Mouse (Mus musculus) common myeloid progenitor, adult 5-6 weeks (primary cell): ENCODE measurements around the gene Dscaml1. TPM values are rescaled to one million over a fixed set of nuclear protein-coding genes. Genes with fewer than 3 reads are reported as not detected.

ENCODE experiments used
- ATAC-seq: replicated peaks from 2 replicates; pipeline ENCODE4 v1.8.0; 2016; ENCODE audit warnings: low read depth, mild to moderate bottlenecking, moderate TSS enrichment, inconsistent platforms; ENCODE audit not compliant: poor library complexity, severe bottlenecking
- total RNA-seq: library from RNA; stranded (forward); fragments of 200-1000, 187-1606 nt; gene quantifications from 2 replicates; pipeline ENCODE4 v1.2.3, GENCODE M21; 2017

Dscaml1 gene
- total RNA-seq, 1 experiment from 2014 or later: not detected

DNA sequence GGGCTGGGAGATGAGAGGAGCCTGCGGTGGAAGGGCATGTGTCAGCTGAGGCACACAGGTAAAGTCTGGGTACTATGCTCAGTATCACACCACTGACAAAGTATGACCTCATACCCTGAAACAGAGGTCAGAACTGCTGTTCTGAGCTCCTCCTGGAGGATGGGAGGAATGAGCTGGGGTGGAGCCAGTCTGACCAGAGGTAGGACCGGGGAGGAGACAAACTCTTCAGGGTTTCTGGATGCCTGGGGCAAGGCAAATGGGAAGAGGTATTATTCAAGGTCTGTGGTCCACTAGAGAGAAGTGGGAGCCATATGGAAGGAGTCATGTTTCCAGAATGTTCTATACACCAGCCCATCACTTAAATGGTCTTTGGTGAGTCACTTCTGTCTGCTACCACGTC is 15.3 kb upstream of the Dscaml1 start:
- no peak for ATAC-seq

DNA sequence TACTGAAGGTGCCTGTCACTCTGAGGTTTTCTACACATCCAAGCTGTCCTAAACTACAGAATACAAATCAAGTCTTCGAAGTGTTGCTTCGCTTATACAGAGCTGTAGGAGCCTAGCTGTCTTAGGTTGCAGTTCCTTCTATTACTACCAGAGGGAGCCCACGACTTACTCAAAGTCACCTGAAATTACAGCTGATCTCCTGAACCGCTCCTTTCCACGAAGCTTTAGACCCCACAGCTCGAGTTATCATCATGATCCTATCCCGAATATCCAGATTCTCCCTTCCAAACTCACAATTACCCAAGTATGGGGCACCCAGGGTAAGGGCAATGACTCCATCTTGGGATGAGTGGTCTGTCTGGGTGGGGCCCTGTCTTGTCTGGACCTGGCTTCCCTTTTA is 14.6 kb upstream of the Dscaml1 start:
- ATAC-seq: peak; percentile 53

DNA sequence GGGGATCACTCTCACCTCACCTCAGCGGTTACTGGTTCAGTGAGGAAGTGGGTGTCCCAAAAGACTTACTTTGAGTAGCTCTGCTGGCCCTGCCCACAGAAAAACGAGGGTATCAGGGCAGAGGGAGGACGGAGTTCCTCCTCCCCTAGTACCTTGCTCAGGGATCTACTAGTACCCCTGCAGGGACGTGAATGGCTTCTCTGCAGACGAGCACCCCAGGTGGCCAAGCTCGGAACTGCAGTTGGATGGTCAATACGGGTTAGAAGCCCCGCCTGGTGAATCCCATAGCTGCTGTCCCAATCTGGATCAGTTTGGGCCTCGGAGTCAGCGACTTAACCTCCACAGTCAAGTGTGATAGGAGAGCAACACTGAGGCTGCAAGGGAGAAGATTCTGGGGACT is 14.1 kb upstream of the Dscaml1 start:
- peak; percentile 73 for ATAC-seq

DNA sequence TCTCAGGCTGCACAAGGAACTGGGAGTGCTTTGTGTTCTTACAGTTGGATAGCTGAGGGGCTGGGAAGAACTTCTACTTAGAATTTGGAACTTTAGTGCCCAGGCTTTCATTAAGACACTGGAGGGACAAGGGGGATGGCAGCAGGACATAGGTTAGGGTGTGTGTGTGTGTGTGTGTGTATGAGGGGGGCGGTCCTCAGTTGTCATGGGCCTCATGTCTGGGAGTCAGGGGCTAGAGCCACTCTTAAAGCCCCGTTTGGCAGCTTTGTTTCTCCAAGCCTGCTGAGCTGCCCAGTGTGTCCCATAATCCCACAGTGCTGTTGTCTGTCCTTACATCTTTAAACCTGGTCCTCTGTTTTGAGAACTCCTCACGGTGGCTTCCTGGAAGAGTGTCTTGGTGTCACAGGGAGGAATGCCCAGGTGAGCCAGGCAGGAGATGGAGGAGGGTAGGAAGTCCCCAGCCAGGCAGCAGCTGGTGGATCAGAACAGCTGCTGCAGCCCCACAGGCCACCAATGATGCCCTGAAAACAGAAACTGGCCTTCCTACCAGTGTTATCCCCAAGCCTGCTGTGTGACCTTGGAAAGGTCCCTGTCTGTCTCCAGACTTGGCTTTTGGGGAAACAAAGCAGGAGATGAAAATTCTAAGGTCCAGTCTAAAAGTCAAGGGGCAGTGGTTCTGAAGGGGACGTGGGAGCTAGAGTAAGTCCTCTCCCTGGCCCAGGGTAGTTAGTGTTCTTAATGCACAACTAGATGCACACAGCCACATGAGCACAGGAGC is 13.5 kb upstream of the Dscaml1 start:
- no peak for ATAC-seq

DNA sequence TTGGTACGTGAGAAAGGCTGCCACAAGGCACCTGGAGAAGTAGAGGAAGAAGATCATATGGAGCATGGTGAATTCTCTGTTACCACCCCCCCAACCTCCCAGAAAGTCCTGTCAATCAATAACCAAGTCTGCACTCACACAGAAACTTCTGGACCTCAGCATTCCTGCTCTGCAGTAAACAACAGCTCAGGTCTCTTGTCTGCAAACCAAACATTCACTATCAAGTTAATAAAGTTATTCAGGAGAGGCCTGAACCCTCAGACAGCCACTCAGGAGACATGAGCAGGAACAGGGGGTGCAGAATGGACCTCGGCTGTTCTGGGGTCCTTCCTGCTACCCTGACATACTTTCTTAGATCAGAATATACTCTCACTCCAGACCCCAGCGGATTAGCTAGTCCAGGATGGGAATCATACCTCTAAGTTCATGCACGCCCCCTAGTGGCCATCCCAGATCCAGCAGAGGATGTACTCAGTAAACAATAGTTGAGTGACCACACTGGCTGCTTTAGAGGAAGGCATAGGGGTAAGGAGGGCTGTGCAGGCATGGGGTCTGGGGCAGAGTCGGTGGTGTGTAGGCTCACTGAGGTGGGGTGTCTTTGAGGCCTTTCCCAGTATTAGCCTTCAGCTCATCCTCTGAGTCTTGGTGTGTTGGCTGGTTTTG is 12.8 kb upstream of the Dscaml1 start:
- ATAC-seq: no peak

DNA sequence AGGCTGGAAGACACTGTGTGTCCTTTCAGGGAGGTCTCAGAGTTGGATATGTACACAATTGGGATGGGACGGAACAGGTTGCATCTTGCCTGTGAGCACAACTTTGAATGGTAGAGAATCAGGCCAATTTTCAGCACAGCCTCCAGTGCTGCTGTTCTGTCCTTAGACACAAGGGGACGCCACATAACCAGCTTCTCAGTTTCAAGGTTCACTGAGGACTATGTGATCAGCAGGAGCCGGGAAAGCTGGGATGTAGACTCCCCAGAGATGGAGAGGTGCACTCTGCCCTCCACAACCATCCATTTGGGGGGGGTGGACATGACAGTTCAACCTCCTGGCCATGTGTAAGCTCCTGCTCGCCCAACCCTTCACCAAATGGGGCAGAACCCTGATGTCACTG is 10.5 kb upstream of the Dscaml1 start:
- ATAC-seq: no peak

DNA sequence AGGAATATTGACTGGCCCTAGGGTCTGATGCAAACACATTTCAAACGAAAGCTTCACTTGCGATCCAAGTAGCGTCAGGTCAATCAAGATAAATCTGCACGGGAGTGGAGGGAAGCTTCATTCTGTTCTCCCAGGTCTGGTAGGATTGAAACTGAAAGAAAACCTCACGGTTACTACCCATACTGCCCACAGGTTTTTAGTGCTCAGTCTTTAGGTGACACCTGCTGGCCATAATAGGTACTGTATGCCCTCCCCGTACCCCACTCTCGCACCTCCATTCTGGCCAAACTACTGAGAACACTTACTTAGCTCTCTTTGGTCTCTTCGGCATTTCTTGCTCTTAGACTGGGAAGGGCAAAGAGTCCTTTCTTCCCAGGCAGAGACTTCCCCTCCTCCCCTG is 9.2 kb upstream of the Dscaml1 start:
- peak; percentile 87 for ATAC-seq

DNA sequence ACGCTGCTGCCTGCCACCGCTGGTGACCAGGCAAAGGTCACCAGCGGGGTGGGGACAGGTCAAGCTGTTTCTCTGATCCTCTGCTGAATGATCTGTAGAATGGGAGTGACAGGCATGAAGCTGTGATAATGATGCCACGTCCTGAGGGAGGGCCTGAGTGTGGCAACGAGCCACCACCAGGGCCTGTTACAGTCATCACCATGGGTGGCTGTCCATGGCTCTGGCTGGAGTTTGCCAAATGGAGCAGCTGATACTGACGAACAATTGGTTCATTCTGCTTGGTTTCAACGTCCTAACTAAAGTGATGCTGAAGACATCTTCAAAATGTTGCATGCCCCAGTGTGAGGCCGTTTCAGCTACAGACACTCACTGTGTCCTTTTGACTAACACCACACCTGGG is 8.2 kb upstream of the Dscaml1 start:
- ATAC-seq: no peak

DNA sequence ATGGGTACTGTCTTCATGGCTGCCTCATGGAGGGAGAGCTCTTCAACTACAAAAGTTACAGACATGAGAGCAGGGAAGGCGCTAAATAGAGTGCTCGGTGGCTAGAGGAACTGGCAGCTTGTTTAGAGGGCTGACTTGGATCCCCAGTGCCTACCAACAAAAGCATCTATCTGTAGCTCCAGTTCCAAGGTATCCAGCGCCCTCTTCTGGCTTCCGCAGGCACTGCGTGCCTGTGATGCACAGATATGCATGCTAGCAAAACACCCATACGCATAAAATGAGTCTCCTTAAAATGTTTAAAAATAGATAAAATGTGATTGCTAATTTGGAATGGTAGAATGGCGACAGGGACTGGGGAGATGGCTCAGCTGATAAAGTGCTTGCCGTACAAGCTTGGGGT is 5.2 kb upstream of the Dscaml1 start:
- ATAC-seq: no peak

DNA sequence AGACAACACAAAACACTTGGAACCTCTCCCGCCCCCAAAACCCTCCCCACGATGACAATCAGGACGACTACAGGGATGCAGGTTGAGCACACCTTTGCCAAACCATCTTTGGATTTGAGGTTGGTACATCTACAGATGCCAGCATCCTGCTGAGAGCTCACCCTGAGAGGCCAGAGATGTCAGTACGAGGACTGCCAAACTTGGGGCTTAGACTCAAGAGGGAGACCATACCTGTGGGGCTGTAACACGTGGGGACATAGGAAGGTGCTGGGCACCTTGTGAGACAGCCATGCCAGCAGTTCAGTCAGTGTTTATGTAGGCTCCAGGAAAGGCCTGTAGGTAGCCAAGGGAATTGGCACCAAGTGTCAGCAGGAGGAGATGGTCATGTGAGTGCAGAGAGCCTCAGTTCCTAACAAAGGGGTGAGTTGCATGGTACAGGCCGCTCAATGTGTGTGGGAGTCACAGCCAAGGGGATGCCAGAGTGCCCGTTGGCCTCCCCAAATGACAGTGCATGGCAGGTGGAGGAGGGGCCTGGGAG is 3.6 kb upstream of the Dscaml1 start:
- no peak for ATAC-seq

DNA sequence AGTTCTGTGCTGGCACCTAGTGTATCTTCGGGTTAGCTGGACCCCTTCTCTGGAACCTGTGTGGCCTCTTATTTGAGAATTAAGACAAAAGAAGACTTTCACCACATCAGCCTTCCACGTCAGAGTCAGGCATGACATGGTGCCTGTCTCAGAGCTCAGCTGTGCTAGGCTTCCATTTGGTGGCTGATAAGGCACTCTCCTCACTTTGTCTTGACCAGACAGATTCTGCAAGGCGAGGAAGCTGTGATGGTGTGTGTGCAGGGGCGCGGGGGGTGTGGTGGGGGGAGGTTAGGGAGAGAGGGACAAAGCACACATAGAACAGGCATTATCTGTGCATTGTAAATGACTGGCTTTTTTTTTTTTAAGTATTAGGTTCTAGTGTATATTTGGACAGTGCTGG is 3.0 kb downstream of the Dscaml1 start:
- ATAC-seq: peak; percentile 73

DNA sequence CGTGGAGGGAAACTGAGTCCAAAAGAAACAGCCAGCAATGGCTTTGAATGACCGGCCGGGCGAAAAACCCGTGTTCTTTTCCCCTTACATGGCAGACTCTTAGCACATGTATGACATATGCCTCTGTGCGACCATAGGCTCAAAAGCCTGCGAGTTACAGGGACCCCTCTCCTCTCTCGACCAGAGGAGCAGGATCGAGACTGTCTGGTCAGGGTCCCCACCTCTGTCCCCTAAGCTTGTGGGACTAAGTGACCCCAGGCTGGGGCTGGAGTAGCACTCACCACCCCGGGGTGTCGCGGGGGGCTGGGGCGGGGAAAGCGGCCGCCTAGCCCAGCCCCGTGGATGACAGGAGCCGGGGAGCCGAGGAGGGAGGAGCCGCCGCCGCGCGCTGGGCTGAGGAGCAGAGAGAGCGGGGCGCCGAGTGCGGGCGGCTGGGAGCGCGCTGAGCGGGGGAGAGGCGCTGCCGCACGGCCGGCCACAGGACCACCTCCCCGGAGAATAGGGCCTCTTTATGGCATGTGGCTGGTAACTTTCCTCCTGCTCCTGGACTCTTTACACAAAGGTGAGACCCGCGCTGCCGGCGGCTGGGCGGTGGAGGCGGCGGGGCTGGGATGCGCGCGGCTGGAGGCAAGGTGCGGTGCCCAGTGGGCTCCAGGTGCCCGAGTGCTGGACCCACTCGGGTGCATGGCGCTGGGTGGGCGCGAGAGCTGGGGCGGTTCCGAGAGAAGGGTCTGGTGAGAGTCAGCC is 3.7 kb downstream of the Dscaml1 start:
- ATAC-seq: 0 out of 2 replicates have a peak, but pooled peaks have one; percentile 24

DNA sequence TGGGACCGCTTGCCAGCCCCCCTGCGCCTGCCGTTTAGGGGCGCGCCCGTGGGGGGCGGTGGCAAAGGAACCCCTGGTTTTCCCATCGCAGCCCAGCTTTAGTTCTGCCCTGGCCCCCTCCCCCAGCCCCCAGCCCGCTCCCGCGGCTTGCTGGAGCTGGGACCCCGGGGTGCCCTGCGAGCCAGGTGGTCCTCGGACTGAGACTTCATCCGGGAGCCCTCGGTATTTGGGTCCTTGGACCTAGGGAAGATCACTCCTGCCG is 4.2 kb downstream of the Dscaml1 start:
- no peak for ATAC-seq

DNA sequence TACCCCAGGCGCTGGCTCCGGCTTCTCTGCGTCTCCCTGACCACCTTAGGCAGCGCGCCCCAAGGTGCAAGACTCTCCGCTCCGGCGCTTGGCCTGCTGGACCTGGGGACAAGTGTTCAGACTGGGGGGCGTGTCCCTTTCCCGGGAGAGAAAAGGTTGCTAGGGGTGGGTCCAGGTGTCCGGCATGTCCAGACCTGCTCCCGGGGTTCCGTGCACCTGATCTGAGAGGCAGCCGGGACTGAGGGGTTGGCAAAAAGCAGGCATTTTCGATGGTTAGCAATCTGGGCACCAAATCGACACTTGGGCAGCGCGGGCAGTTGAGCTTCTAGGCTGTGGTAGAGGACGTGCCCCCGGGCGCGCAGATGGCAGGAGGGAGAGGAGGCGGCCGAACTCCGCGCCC is 4.7 kb downstream of the Dscaml1 start:
- ATAC-seq: no peak

DNA sequence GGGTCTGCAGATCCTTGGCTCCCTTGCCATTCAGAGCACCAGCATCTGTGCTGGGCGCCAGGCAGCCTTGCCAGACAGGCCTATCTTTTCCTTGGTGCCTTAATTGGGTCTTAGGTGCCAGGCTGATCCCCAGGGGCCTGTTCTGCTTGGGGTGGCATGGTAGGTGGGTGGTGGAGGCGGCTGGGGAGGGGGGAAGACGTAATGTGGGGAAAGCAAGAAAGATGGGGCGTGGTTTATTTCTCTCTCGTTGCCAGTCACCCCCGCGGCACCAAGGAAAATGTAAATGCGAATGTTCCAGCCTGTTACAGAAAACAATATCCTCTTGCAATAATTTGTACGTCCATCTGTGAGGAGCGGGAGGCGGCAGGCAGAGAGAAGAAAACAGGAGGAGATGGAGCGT is 6.2 kb downstream of the Dscaml1 start:
- ATAC-seq: no peak

DNA sequence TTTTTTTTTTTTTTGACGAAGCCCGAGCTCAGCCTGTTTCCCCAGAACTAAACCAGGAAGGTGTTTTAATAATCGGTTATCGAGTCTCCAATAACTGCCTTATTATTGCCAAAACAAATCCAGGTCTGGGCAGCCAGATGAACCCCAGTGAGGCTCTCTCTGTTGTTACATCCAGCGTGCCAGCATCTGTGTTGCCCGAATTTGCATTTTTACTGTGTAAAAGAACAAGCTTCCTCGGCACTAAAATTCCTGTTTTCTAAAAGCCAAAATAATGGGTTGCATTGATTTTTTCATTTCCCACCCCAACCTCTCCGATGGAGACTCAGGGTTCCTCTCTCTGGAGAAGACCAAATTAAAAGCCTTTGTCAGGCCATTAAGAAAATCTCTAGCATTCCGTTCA is 6.7 kb downstream of the Dscaml1 start:
- no peak for ATAC-seq

DNA sequence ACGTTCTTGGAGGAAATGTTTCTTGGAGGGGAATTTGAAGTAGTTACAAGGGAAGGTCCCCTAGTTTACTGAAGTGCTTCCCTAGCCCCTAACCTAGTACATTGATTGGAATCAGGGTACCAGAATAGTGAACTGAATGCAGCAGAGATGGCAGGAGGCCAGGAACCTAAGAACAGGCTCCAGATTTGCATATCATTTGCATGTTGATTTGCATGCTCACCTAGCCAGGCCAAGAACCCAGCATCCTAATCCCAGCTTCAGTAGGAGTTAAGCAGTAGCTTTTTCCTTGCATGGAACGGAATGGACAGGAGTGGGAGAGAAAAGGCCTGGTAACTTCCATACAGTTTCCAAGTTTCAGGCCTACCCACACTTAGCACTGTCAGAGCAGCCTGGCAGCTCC is 7.7 kb downstream of the Dscaml1 start:
- ATAC-seq: no peak

DNA sequence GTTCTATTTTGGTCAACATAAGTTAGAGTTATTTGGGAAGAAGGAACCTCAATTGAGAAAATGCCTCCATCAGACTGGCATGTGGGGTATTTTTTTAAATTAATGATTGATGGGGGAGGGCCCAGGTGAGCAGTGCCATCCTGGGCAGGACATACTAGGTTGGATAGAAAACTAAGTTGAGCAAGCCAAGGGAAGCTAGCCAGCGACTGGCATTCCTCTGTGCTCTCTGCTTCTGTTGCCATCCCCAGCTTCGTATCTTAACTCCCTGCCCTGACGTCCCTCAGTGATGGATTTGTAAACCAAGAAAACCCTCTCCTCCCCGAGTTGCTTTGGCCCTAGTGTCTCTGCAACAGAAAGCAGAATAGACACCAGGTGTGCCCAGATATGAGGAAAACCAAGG is 12.6 kb downstream of the Dscaml1 start:
- no peak for ATAC-seq

DNA sequence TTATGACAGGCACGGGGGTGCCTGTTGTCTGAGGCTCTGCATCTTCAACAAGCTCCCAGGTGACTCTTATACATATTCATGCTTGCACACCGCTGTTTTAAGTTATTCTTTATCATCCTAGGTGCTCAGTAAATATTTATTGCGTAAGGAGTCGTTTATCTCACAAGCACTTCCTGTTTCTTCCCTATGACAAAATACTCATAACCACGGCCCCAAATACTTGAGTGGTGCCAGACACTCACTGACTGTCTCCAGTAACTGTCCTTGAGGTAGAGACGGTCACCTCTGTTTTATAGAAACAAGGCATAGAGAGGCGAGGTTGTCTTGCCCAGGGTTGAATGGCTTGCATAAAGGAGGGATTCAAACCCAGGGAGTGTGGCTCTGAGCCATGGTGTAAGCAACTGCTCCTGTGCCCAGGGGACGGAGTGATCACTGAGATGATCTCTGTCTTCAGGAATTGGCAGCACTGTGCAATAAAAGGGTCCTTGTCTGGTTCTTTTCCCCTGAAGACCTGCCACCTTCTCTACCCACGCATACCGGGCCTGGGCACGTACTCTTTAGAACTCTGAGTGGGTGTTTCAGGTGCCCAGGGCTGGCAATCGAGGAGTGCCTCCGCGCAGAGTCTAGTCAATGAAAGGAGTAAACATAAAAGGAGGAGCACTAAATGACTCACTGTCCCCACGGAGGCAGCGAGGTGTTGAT is 13.8 kb downstream of the Dscaml1 start:
- peak; percentile 73; the same call in 1 of the 2 replicates for ATAC-seq

DNA sequence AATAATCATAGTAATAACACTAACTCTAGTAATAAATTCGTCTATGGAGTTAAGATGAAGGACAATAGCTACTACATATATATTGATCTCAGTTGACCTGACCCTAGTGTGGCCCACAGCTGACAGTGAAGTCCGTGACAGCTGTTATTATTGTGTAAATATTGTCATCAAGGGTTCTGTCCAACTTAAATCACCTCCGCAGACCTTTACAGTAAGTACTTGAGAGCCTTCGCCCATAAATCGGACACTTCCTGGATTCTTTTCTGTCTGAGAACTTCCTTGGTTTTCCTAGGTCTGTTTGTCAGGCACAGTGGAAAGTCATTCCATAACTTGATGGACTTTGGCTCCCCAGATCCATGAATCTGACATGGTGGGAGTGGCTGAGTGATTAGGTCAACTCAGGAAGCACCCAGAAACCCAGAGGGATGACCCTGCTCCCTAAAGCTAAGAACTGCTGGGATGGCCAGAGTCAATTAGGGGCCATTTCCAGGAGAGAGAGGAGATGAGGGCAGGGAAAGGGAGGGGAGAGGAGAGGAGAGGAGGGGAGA is 17.9 kb downstream of the Dscaml1 start:
- no peak for ATAC-seq
